Mouse (Mus musculus): ENCODE results near the gene Nub1. TPM values are rescaled to one million over a fixed set of nuclear protein-coding genes. Genes with fewer than 3 reads are reported as not detected.

Nub1 gene
- polyA plus RNA-seq, 1 experiment from 2014 or later, result 49.8 TPM

DNA sequence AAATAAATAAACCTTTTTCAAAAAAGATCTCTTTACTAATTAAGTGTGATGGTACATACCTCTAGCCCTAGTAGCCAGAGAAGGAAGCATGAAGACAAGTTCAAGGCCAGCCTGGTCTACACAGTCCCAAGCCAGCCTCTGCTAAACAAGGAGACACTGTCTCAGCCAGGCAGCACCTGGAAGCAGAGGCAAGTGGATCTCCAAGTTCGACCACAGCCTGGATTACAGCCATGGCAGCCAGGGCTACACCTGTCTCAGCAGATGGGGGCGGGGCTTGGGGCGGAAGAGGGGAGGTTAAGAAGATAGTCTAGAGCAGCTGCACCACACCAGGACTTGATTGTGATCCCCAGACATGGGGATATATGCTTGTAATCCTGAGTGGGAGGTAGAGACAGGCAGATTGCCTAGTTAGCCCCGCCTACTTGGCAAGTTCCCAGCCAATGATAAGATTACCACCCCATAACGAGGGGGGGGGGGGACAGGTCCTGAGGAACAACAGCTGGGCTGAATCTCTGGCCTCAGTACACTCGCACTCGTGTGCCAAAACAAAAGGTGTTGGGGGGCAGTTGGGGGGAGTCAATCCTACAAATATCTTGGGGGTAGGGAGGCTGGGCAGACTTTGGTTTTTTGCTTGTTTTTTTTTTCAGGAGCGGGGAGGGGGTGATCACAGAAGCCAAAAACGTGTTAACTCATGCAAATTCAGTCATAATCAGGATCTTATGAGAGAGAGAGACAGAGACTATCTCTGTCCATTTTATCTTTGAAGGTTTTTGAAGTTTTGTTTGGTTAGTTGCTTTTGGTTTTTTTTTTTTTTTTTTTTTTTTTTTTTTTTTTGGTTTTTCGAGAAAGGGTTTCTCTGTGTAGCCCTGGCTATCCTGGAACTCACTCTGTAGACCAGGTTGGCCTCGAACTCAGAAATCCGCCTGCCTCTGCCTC, 41.8 kb downstream of the Nub1 start:
- ATAC-seq, result no peak
- H3K27me3 ChIP-seq (ENCODE audit: control insufficient read depth, insufficient read depth, low read depth, low read length), result peaks cover 29% of the 10 kb centered on the region
- no peaks in the 10 kb centered on the region for H3K36me3 ChIP-seq (ENCODE audit: control insufficient read depth, insufficient read depth, low read length)
- H3K9me3 ChIP-seq (replicated peaks; ENCODE audit: control insufficient read depth, low read length, poor library complexity, severe bottlenecking), result no peaks in the 10 kb centered on the region
- H3K27ac ChIP-seq (ENCODE audit: low read length), result no peak overlapping the region
- 77% methylated on average over 12 of the region's 12 CpGs for WGBS
- no peak overlapping the region for H3K4me2 ChIP-seq (ENCODE audit: low read length)
- H3K4me1 ChIP-seq (ENCODE audit: control insufficient read depth, insufficient read depth, low read length), result peaks cover 8% of the 10 kb centered on the region; the same call in 1 of the 2 replicates
- no peak overlapping the region for H3K9ac ChIP-seq (ENCODE audit: low read depth, low read length)
- no peak overlapping the region for H3K4me3 ChIP-seq (ENCODE audit: low read depth, low read length)

DNA sequence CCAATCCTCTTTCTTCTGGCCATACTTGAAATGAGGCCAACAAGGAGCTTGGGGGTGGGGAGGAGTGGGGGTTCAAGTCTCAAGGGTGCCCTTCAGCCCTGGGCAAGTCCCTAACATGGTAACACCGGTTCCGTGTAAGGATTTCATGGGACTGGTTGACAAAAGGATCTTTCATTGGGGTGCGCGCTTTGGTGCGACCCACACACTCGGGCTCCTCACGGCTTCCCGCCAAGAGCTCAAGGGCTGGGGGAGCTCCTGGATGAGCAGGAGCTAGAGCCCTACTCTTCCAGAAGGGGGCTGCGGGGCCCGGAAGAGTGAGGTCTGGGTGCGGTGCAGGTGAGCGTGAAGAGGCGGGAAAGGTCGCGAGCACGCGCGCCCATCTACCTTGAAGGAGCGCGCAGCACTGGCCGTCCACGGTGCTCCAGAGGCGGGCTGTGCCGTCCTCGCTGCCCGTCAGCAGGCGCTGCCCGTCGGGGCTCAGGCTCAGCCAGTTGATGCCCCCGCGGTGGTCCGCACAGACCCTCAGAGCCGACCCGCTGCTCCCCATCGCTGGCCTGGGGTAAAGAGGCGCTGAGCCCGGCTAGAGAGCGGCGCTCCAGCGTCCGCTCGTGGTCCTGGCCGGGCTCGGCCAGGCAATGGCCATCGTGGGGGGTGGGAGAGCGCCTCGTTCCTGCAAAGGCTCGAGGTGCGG, 44.6 kb downstream of the Nub1 start:
- no peaks in the 10 kb centered on the region for H3K9me3 ChIP-seq (replicated peaks; ENCODE audit: control insufficient read depth, low read length, poor library complexity, severe bottlenecking)
- no peaks in the 10 kb centered on the region for H3K36me3 ChIP-seq (ENCODE audit: control insufficient read depth, insufficient read depth, low read length)
- peaks cover 11% of the 10 kb centered on the region; the same call in 1 of the 2 replicates for H3K4me1 ChIP-seq (ENCODE audit: control insufficient read depth, insufficient read depth, low read length)
- peak overlapping the region; percentile 44 for H3K4me3 ChIP-seq (ENCODE audit: low read depth, low read length)
- WGBS, result 2% methylated on average over 42 of the region's 49 CpGs
- no peak overlapping the region for H3K27ac ChIP-seq (ENCODE audit: low read length)
- peak overlapping the region; percentile 54 for H3K4me2 ChIP-seq (ENCODE audit: low read length)
- H3K27me3 ChIP-seq (ENCODE audit: control insufficient read depth, insufficient read depth, low read depth, low read length), result peaks cover 30% of the 10 kb centered on the region
- ATAC-seq, result peak; percentile 34
- peak overlapping the region; percentile 57 for H3K9ac ChIP-seq (ENCODE audit: low read depth, low read length)

DNA sequence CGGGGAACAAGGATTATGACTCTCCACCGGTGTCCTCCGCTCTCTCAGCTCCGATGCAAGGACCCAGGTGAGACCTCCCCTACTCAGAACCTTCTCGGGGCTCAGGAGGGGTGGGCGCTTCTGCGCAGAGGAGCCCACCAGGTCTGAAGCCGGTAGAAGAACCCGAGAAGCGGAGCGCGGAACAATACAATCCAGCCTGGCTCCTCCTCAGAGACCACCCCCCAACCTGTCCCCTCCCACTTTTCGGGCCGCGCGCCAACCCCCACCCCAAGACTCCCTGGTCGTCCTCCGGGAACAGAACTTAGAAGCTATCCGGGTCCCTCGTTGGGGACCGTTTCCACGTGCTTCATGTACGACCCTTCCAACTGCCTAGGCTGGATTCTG, 45.1 kb downstream of the Nub1 start, which contains the start of gene Wdr86:
Gene Wdr86, minus strand, starts transcription at position 240 of the 384 bp plus-strand sequence.
- Histone ChIP-seq H3K4me1 (ENCODE audit: control insufficient read depth, insufficient read depth, low read length) (peaks cover 11% of the 10 kb centered on the region; the same call in 1 of the 2 replicates), H3K27ac (ENCODE audit: low read length) (no peak within 1 kb of the TSS), H3K4me2 (ENCODE audit: low read length) (peak within 1 kb of the TSS; percentile 54), H3K4me3 (ENCODE audit: low read depth, low read length) (peak within 1 kb of the TSS; percentile 44), H3K9ac (ENCODE audit: low read depth, low read length) (peak within 1 kb of the TSS; percentile 57), H3K27me3 (ENCODE audit: control insufficient read depth, insufficient read depth, low read depth, low read length) (peaks cover 30% of the 10 kb centered on the region), H3K36me3 (ENCODE audit: control insufficient read depth, insufficient read depth, low read length) (no peaks in the 10 kb centered on the region), H3K9me3 (replicated peaks; ENCODE audit: control insufficient read depth, low read length, poor library complexity, severe bottlenecking) (no peaks in the 10 kb centered on the region)
- WGBS, result under 1% methylated on average over 23 of the region's 23 CpGs
- 0 out of 2 replicates have a peak, but pooled peaks have one; percentile 57 for ATAC-seq

DNA sequence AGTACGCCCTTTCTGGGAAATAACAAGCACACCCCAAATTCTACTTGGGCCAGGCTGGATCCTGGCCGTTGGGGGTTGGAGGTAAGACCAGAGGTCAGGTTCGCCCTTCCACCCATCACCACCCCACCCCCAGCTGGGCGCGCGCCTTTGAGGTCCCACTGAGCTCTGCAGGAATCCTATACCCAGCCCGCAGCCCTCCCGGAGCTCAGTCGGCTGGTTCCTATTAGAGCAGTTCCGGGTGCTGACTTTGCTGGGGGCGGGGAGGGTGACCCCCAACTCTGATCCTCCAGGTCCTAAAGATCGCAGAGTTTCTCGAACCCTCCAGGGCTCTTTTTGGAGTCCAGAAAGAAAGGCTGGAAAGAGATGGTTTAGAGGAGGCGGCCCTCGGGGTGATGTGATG, 45.7 kb downstream of the Nub1 start:
- H3K4me3 ChIP-seq (ENCODE audit: low read depth, low read length), result peak overlapping the region; percentile 44
- peak overlapping the region; percentile 54 for H3K4me2 ChIP-seq (ENCODE audit: low read length)
- peaks cover 30% of the 10 kb centered on the region for H3K27me3 ChIP-seq (ENCODE audit: control insufficient read depth, insufficient read depth, low read depth, low read length)
- WGBS, result 4% methylated on average over 15 of the region's 15 CpGs
- H3K4me1 ChIP-seq (ENCODE audit: control insufficient read depth, insufficient read depth, low read length), result peaks cover 11% of the 10 kb centered on the region; the same call in 1 of the 2 replicates
- H3K9me3 ChIP-seq (replicated peaks; ENCODE audit: control insufficient read depth, low read length, poor library complexity, severe bottlenecking), result no peaks in the 10 kb centered on the region
- no peak overlapping the region for H3K27ac ChIP-seq (ENCODE audit: low read length)
- no peaks in the 10 kb centered on the region for H3K36me3 ChIP-seq (ENCODE audit: control insufficient read depth, insufficient read depth, low read length)
- no peak overlapping the region for H3K9ac ChIP-seq (ENCODE audit: low read depth, low read length)
- no peak for ATAC-seq

DNA sequence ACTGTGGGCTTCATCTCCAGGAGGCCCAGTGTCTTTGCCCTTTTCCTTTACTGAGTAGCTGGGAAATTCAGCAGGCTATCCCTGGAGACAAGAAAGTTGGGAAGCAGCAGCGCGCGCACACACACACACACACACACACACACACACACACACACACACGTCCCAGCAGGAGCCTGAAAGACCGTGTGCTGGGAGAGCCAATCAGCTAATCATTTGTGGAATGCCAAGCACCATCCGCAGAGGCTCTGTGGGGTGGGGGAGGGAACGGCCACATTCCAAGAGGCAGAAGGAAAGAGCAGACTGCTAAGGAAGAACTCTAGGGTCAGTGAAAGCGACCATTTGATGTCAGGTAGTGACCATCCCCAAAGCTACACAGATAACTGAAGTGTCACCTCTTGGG, 47.8 kb downstream of the Nub1 start:
- H3K27ac ChIP-seq (ENCODE audit: low read length), result no peak overlapping the region
- peaks cover 30% of the 10 kb centered on the region for H3K27me3 ChIP-seq (ENCODE audit: control insufficient read depth, insufficient read depth, low read depth, low read length)
- H3K9ac ChIP-seq (ENCODE audit: low read depth, low read length), result no peak overlapping the region
- no peaks in the 10 kb centered on the region for H3K36me3 ChIP-seq (ENCODE audit: control insufficient read depth, insufficient read depth, low read length)
- no peak overlapping the region for H3K4me2 ChIP-seq (ENCODE audit: low read length)
- WGBS, result 7% methylated on average over 8 of the region's 8 CpGs
- ATAC-seq, result no peak
- peaks cover 11% of the 10 kb centered on the region; the same call in 1 of the 2 replicates for H3K4me1 ChIP-seq (ENCODE audit: control insufficient read depth, insufficient read depth, low read length)
- no peak overlapping the region for H3K4me3 ChIP-seq (ENCODE audit: low read depth, low read length)
- no peaks in the 10 kb centered on the region for H3K9me3 ChIP-seq (replicated peaks; ENCODE audit: control insufficient read depth, low read length, poor library complexity, severe bottlenecking)

DNA sequence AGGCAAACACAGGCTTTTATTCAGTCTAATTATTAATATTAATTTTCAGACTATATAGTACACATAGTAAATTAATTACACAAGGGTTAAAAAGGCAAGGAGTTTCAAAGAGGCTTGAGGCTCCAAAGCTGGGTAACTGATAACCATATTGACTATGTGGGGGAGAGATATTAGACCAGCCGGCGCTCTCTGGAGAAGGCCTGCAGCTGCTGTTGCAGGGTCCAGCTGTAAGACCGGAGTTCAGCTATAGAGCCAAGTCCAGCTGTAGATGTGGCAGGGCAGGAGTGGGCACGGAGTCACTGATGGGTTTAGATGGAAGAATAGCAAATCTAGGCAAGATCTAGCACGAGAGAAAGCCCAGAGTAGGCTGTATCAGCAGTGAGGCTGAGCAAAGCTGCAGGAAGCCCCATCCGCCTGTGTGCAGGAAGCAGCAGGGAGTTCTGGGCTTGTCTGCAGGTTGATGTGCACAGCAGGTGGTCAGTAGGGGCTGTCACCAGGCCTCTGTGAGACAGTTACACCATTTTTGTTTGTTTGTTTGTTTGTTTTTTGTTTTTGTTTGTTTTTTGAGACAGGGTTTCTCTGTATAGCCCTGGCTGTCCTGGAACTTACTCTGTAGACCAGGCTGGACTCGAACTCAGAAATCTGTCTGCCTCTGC, 48.6 kb downstream of the Nub1 start:
- H3K9ac ChIP-seq (ENCODE audit: low read depth, low read length), result no peak overlapping the region
- 67% methylated on average over 7 of the region's 7 CpGs for WGBS
- ATAC-seq, result no peak
- H3K27ac ChIP-seq (ENCODE audit: low read length), result no peak overlapping the region
- H3K4me3 ChIP-seq (ENCODE audit: low read depth, low read length), result no peak overlapping the region
- no peaks in the 10 kb centered on the region for H3K9me3 ChIP-seq (replicated peaks; ENCODE audit: control insufficient read depth, low read length, poor library complexity, severe bottlenecking)
- H3K27me3 ChIP-seq (ENCODE audit: control insufficient read depth, insufficient read depth, low read depth, low read length), result peaks cover 30% of the 10 kb centered on the region
- H3K36me3 ChIP-seq (ENCODE audit: control insufficient read depth, insufficient read depth, low read length), result no peaks in the 10 kb centered on the region
- H3K4me2 ChIP-seq (ENCODE audit: low read length), result no peak overlapping the region
- peaks cover 11% of the 10 kb centered on the region; the same call in 1 of the 2 replicates for H3K4me1 ChIP-seq (ENCODE audit: control insufficient read depth, insufficient read depth, low read length)

DNA sequence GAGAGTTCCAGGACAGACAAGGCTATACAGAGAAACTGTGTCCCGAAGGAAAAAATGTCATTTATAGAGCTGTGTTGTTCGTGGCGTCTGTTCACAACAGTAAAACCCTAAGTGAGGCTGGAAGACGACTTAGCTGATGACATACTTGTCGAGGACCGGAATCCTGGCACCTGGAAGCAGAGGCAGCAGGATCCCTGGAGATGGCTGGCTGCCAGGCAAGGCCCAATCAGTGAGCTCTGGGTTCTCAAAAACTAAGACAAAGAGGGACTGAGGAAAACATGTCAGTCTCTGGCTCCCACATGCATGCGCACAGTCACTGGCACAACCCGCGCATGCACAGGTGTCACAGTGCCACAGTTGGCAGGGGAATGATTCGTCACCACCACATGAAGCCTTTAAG, 52.3 kb downstream of the Nub1 start:
- 92% methylated on average over 10 of the region's 10 CpGs for WGBS
- Histone ChIP-seq H3K36me3 (ENCODE audit: control insufficient read depth, insufficient read depth, low read length) (no peaks in the 10 kb centered on the region), H3K27ac (ENCODE audit: low read length) (no peak overlapping the region), H3K27me3 (ENCODE audit: control insufficient read depth, insufficient read depth, low read depth, low read length) (no peaks in the 10 kb centered on the region), H3K9ac (ENCODE audit: low read depth, low read length) (no peak overlapping the region), H3K4me2 (ENCODE audit: low read length) (no peak overlapping the region), H3K4me3 (ENCODE audit: low read depth, low read length) (no peak overlapping the region), H3K4me1 (ENCODE audit: control insufficient read depth, insufficient read depth, low read length) (peaks cover 3% of the 10 kb centered on the region; the same call in 1 of the 2 replicates), H3K9me3 (replicated peaks; ENCODE audit: control insufficient read depth, low read length, poor library complexity, severe bottlenecking) (no peaks in the 10 kb centered on the region)
- no peak for ATAC-seq

DNA sequence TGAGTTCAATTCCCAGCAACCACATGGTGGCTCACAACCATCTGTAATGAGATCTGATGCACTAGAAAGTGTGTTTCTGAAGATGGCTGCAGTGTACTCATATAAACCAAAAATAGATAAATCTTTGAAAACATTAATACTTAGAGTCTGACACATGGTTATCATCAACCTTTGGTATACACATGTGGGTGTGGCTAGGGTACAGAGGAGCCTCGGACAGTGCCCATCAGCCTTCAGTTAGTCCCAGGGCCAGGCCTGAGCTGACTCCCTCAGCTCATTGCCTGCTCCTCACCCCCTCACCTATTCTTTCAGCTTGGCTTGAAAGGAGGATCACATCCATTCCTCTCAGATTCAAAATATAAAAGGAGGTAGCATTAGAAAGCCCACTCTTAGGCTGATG, 53.2 kb downstream of the Nub1 start:
- WGBS, result 100% methylated on average over 1 of the region's 1 CpGs
- no peak for ATAC-seq

More for the DNA sequence above, 53.2 kb downstream of the Nub1 start:
- H3K9ac ChIP-seq (ENCODE audit: low read depth, low read length), result no peak overlapping the region
- no peak overlapping the region for H3K4me3 ChIP-seq (ENCODE audit: low read depth, low read length)
- no peaks in the 10 kb centered on the region for H3K9me3 ChIP-seq (replicated peaks; ENCODE audit: control insufficient read depth, low read length, poor library complexity, severe bottlenecking)
- no peaks in the 10 kb centered on the region for H3K4me1 ChIP-seq (ENCODE audit: control insufficient read depth, insufficient read depth, low read length)
- H3K36me3 ChIP-seq (ENCODE audit: control insufficient read depth, insufficient read depth, low read length), result no peaks in the 10 kb centered on the region
- no peak overlapping the region for H3K4me2 ChIP-seq (ENCODE audit: low read length)
- no peak overlapping the region for H3K27ac ChIP-seq (ENCODE audit: low read length)
- H3K27me3 ChIP-seq (ENCODE audit: control insufficient read depth, insufficient read depth, low read depth, low read length), result no peaks in the 10 kb centered on the region

Data from midbrain, embryonic 16.5 days (tissue).